Mouse (Mus musculus) brain, embryonic 14.5 days (tissue): Measurements from ENCODE around the gene Zbtb20.

Experiments used
- CTCF ChIP-seq: fragments of 200-500 bp; IDR thresholded peaks from 2 replicates; pipeline ENCODE4 v1.5.1; 2012; ENCODE audit warnings: inconsistent platforms, mild to moderate bottlenecking, moderate library complexity, borderline replicate concordance; ENCODE audit not compliant: insufficient read depth, insufficient read length; ENCODE audit errors: extremely low read depth
- POLR2A ChIP-seq: fragments of 200-500 bp; IDR thresholded peaks from 2 replicates; pipeline ENCODE4 v1.6.1; 2012; ENCODE audit warnings: mild to moderate bottlenecking, inconsistent platforms, borderline replicate concordance; ENCODE audit not compliant: poor library complexity, insufficient read depth, insufficient read length, severe bottlenecking; ENCODE audit errors: extremely low read depth

- TF ChIP-seq CTCF = peak; percentile 7; the same call in 1 of the 2 replicates
- no peak for TF ChIP-seq POLR2A
Measured at GRCm38 (mm10) chr16:43500132-43500853, 624.6 kb downstream of the Zbtb20 start.
